Mouse (Mus musculus) liver, embryonic 16.5 days (tissue): ENCODE results near the gene 5530400C23Rik. TPM values are rescaled to one million over a fixed set of nuclear protein-coding genes. Genes with fewer than 3 reads are reported as not detected.
"Not testable (repeated sequence)": the region's sequence is repeated elsewhere in the genome, so short reads cannot be mapped to it uniquely, and the experiment has no call there.

ENCODE experiments used
- ATAC-seq: fragments of 200-750 bp; cut with Nextera tagmentation; 2 replicates; pipeline ENCODE4 v1.8.0; 2017; ENCODE audit warnings: low read depth, mild to moderate bottlenecking, moderate number of reproducible peaks, moderate library complexity
- H3K27ac ChIP-seq: fragments of 300-500 bp; sonication (generic); 2 replicates; pipeline ENCODE4 v1.5.1; 2014; ENCODE audit warnings: mild to moderate bottlenecking, low read length
- H3K27me3 ChIP-seq: fragments of 300-500 bp; sonication (generic); 2 replicates; pipeline ENCODE4 v1.6.1; 2014; ENCODE audit warnings: low read depth, low read length, mixed read lengths; ENCODE audit not compliant: control insufficient read depth, insufficient read depth
- H3K36me3 ChIP-seq: fragments of 300-500 bp; sonication (generic); 2 replicates; pipeline ENCODE4 v1.6.1; 2014; ENCODE audit warnings: mild to moderate bottlenecking; ENCODE audit not compliant: control insufficient read depth, insufficient read depth
- H3K4me1 ChIP-seq: fragments of 300-500 bp; sonication (generic); 2 replicates; pipeline ENCODE4 v1.6.1; 2014; ENCODE audit warnings: low read depth, low read length, mixed read lengths; ENCODE audit not compliant: control insufficient read depth
- H3K4me2 ChIP-seq: fragments of 300-500 bp; sonication (generic); 2 replicates; pipeline ENCODE4 v1.6.1; 2014; ENCODE audit warnings: low read depth, low read length, mixed read lengths
- H3K4me3 ChIP-seq: fragments of 300-500 bp; sonication (generic); 2 replicates; pipeline ENCODE4 v1.5.1; 2014; ENCODE audit warnings: low read depth, mild to moderate bottlenecking, low read length
- H3K9ac ChIP-seq: fragments of 300-500 bp; sonication (generic); 2 replicates; pipeline ENCODE4 v1.6.1; 2014; ENCODE audit warnings: low read depth, low read length
- H3K9me3 ChIP-seq: fragments of 300-500 bp; sonication (generic); replicated peaks from 2 replicates; pipeline ENCODE4 v1.6.1; 2016; ENCODE audit warnings: low read length; ENCODE audit not compliant: control insufficient read depth
- WGBS: fragments of 180-500 bp; shearing (Covaris S2); extraction: QIAGEN DNeasy Blood & Tissue Kit; methylation state at CpG from one replicate; pipeline ENCODE4 v1.1.7; 2014; ENCODE audit not compliant: insufficient replicate concordance; 5-methylcytosine and 5-hydroxymethylcytosine counted together
- polyA plus RNA-seq: library from polyadenylated mRNA; unstranded; fragments of >200 nt; fragmentation: Nextera tagmentation; extraction: Ambion mirVana; gene quantifications from 2 replicates; pipeline ENCODE4 v1.2.1, GENCODE M21; 2015

Gene 5530400C23Rik
- polyA plus RNA-seq = not detected in 2 replicates

- H3K9ac ChIP-seq, H3K4me3 ChIP-seq, H3K4me2 ChIP-seq, H3K36me3 ChIP-seq, H3K27ac ChIP-seq, H3K27me3 ChIP-seq, H3K4me1 ChIP-seq, ATAC-seq, H3K9me3 ChIP-seq: not testable (repeated sequence)
Measured at GRCm38 (mm10) chr6:133291916-133292315, at the start of gene 5530400C23Rik. TSS of gene 5530400C23Rik (plus strand) at chr6:133292216.

GRCm38 (mm10) chr6:133305952-133306715 lies 14.1 kb downstream of the 5530400C23Rik start:
- Histone ChIP-seq H3K9me3 (no peaks in the 10 kb centered on the region), H3K4me1 (no peaks in the 10 kb centered on the region), H3K4me2 (no peak overlapping the region), H3K9ac (no peak overlapping the region), H3K27me3 (no peaks in the 10 kb centered on the region), H3K36me3 (no peaks in the 10 kb centered on the region), H3K27ac (no peak overlapping the region), H3K4me3 (no peak overlapping the region)
- ATAC-seq = no peak
- WGBS = 41% methylated on average over 3 of the region's 3 CpGs

- H3K4me3 ChIP-seq, H3K4me2 ChIP-seq, ATAC-seq, H3K27me3 ChIP-seq, H3K36me3 ChIP-seq, H3K9me3 ChIP-seq, H3K27ac ChIP-seq, H3K4me1 ChIP-seq, H3K9ac ChIP-seq: not testable (repeated sequence)
- 63% methylated on average over 2 of the region's 2 CpGs for WGBS
Measured at GRCm38 (mm10) chr6:133313896-133314295, 21.9 kb downstream of the 5530400C23Rik start.

- Histone ChIP-seq H3K4me3 (no peak overlapping the region), H3K9ac (no peak overlapping the region), H3K4me2 (no peak overlapping the region), H3K27ac (no peak overlapping the region), H3K27me3 (no peaks in the 10 kb centered on the region), H3K36me3 (no peaks in the 10 kb centered on the region), H3K9me3 (no peaks in the 10 kb centered on the region), H3K4me1 (no peaks in the 10 kb centered on the region)
- no peak for ATAC-seq
- WGBS = 33% methylated on average over 1 of the region's 1 CpGs
Measured at GRCm38 (mm10) chr6:133338535-133338934, 46.5 kb downstream of the 5530400C23Rik start.

GRCm38 (mm10) chr6:133341731-133342130 lies 49.7 kb downstream of the 5530400C23Rik start:
- not testable (repeated sequence) for H3K9me3 ChIP-seq, H3K4me2 ChIP-seq, H3K36me3 ChIP-seq, H3K27me3 ChIP-seq, H3K4me1 ChIP-seq, H3K27ac ChIP-seq, H3K9ac ChIP-seq, ATAC-seq, H3K4me3 ChIP-seq
- 6% methylated on average over 5 of the region's 5 CpGs for WGBS

Other genes starting within 250 kb of the 5530400C23Rik start
- not detected in 2 replicates for gene Tas2r140, start 236.4 kb upstream of the 5530400C23Rik start, polyA plus RNA-seq
- 28.7 and 32.9 TPM in 2 replicates for gene Smim10l1, start 187.3 kb upstream of the 5530400C23Rik start, polyA plus RNA-seq